In the genomic region with DNA sequence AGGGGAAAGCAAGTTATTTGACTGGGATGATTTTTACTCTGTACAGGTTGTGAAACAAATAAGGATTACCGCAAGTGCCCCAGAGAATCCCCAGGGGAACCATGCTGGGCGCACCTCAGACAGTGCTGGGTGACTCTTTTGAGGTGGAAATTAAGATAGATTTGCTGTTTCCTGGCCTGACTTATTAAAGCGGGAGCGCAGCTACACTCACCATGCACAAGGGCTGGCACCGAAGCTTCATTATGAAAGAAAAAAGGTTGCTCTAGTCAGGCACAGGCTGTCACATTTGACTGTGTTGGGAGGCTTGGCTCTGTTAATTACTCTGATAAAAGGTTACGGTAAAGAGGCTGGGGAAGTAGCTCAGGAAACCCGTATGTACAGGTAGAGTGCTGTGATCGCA, we compare ENCODE assay signal across 22 mouse cellular contexts.
DNase-seq lines count a peak whose midpoint lies in the region; ATAC-seq and TF ChIP-seq lines count a peak whose summit lies in the region.
"Had no signal": no experiment of that assay in that cellular context is flagged by ENCODE, and none has a peak within 500 bp of the region (broad histone marks: within the 10 kb centered on the region; RNA-seq: fewer than 3 reads in every experiment).

No protein-coding gene starts in this region.

- in situ Hi-C loops in CH12.LX (cut with MboI; ENCODE audit: low pct_ligation_motif_present, low pct_unique_long_range_greater_than_20kb, low sequenced_read_pairs): no loop called here

- WGBS in forebrain, embryonic 15.5 days: 24% methylated on average over 8 of the region's 8 CpGs
- WGBS in forebrain, postnatal 0 days: 24% methylated on average over 8 of the region's 8 CpGs

- H3K79me2 ChIP-seq in CH12.LX (replicated peaks; ENCODE audit: control insufficient read depth, extremely low read depth, insufficient read depth, poor library complexity, severe bottlenecking): no peaks in the 10 kb centered on the region

- no peak for TF ChIP-seq POLR2A in CH12.LX (IDR thresholded peaks at IDR 0.05; ENCODE audit: low read depth, low read length)

- 0 out of 2 replicates have a peak, but pooled peaks have one; percentile 41 for ATAC-seq in forebrain, embryonic 15.5 days (replicated peaks)
- ATAC-seq in forebrain, postnatal 0 days: no peak
- ATAC-seq: CD4-positive, CD25-positive, alpha-beta regulatory T cell, adult 4 months; intestine, embryonic 15.5 days; Patski had no signal

- H3K9ac ChIP-seq in forebrain, embryonic 15.5 days (replicated peaks): no peak overlapping the region
- no peak overlapping the region for H3K9ac ChIP-seq in forebrain, postnatal 0 days
- H3K9ac ChIP-seq in CH12.LX (ENCODE audit: insufficient read depth, low read depth): no peak overlapping the region
- H3K9ac ChIP-seq: heart, embryonic 13.5 days; hindbrain, embryonic 14.5 days; intestine, embryonic 15.5 days had no signal

- no peak overlapping the region for H3K4me2 ChIP-seq in forebrain, embryonic 15.5 days (replicated peaks)
- no peak overlapping the region for H3K4me2 ChIP-seq in forebrain, postnatal 0 days (ENCODE audit: low read depth)
- H3K4me2 ChIP-seq in CH12.LX (ENCODE audit: insufficient read depth, low read depth, poor library complexity, severe bottlenecking): no peak overlapping the region
- H3K4me2 ChIP-seq: heart, embryonic 13.5 days; hindbrain, embryonic 14.5 days; intestine, embryonic 15.5 days had no signal

- no peaks in the 10 kb centered on the region for H3K36me3 ChIP-seq in forebrain, embryonic 15.5 days
- no peaks in the 10 kb centered on the region for H3K36me3 ChIP-seq in forebrain, postnatal 0 days (ENCODE audit: insufficient read depth)
- no peaks in the 10 kb centered on the region for H3K36me3 ChIP-seq in CH12.LX (replicated peaks in 1 of 2; ENCODE audit: control insufficient read depth in 1 of 2, insufficient read depth in 1 of 2, low read length in 1 of 2)
- H3K36me3 ChIP-seq: embryonic facial prominence, embryonic 10.5 days; heart, embryonic 13.5 days; intestine, embryonic 15.5 days had no signal

- H3K4me3 ChIP-seq in forebrain, embryonic 15.5 days: no peak overlapping the region
- H3K4me3 ChIP-seq in forebrain, postnatal 0 days (ENCODE audit: low read depth, low read length): no peak overlapping the region
- no peak overlapping the region for H3K4me3 ChIP-seq in CH12.LX (replicated peaks in 1 of 3; ENCODE audit: low read depth in 2 of 3, low read length in 2 of 3, poor library complexity in 1 of 3)
- H3K4me3 ChIP-seq: embryonic facial prominence, embryonic 10.5 days; heart, embryonic 13.5 days; intestine, embryonic 15.5 days had no signal

- TF ChIP-seq CTCF in forebrain, postnatal 0 days (IDR thresholded peaks at IDR 0.05; ENCODE audit: low read depth): no peak
- TF ChIP-seq CTCF in CH12.LX (conservative IDR thresholded peaks at IDR 0.05 in 1 of 2, IDR thresholded peaks at IDR 0.05 in 1 of 2; ENCODE audit: low read depth in 2 of 2, low read length in 2 of 2): no peak

- no peaks in the 10 kb centered on the region for H3K9me3 ChIP-seq in forebrain, embryonic 15.5 days
- H3K9me3 ChIP-seq in forebrain, postnatal 0 days (ENCODE audit: low read length): no peaks in the 10 kb centered on the region
- H3K9me3 ChIP-seq in CH12.LX (replicated peaks; ENCODE audit: low read length): no peaks in the 10 kb centered on the region
- H3K9me3 ChIP-seq: embryonic facial prominence, embryonic 10.5 days; heart, embryonic 13.5 days; intestine, embryonic 15.5 days had no signal

- no peak overlapping the region for H3K27ac ChIP-seq in forebrain, embryonic 15.5 days (replicated peaks)
- H3K27ac ChIP-seq in forebrain, postnatal 0 days (ENCODE audit: low read depth, low read length): no peak overlapping the region
- H3K27ac ChIP-seq in CH12.LX (ENCODE audit: insufficient read depth, low read depth): no peak overlapping the region
- H3K27ac ChIP-seq: embryonic facial prominence, embryonic 10.5 days; heart, embryonic 13.5 days; hindbrain, embryonic 14.5 days; intestine, embryonic 15.5 days had no signal

- no peak for TF ChIP-seq EP300 in CH12.LX (IDR thresholded peaks at IDR 0.05; ENCODE audit: low read length)

- peak; percentile 11 for DNase-seq in adrenal gland, postnatal 14 days
- no peak for DNase-seq in adrenal gland, adult 8-10 months
- no peak for DNase-seq in forebrain, postnatal 0 days
- DNase-seq in CH12.LX (ENCODE audit: extremely low read depth): peak; percentile 8
- DNase-seq in brain, adult 2 months (ENCODE audit: low read depth, low spot score): peak; percentile 41
- no peak for DNase-seq in c-Kit-positive CD71-positive TER-119-positive erythroid progenitor cells, embryonic 14.5 days (ENCODE audit: low spot score)
- DNase-seq: adrenal gland, postnatal 10 days; B cell, adult 2 months; cerebellum, adult 11 months; cerebellum, adult 8-10 months; cerebellum, postnatal 14 days; gastrocnemius, postnatal 36 days; heart, adult 11 months; heart, postnatal 4 days; kidney, adult 2 months had no signal

- dilution Hi-C loops in CH12.LX (cut with MboI; ENCODE audit: extremely low pct_ligation_motif_present, extremely low pct_unique_long_range_greater_than_20kb, low sequenced_read_pairs): no loop called here

- H3K27me3 ChIP-seq in forebrain, embryonic 15.5 days: no peaks in the 10 kb centered on the region
- H3K27me3 ChIP-seq in forebrain, postnatal 0 days (ENCODE audit: insufficient read depth, low read length): no peaks in the 10 kb centered on the region
- H3K27me3 ChIP-seq in CH12.LX (replicated peaks): no peaks in the 10 kb centered on the region
- H3K27me3 ChIP-seq: heart, embryonic 13.5 days; intestine, embryonic 15.5 days; Patski had no signal

- peaks cover 6% of the 10 kb centered on the region; the same call in 1 of the 2 replicates for H3K4me1 ChIP-seq in forebrain, embryonic 15.5 days
- H3K4me1 ChIP-seq in forebrain, postnatal 0 days (ENCODE audit: insufficient read depth): 0 out of 2 replicates have a peak, but pooled peaks cover 6% of the 10 kb centered on the region
- peaks cover 0 to 12% of the 10 kb centered on the region in 2 experiments; a peak in 2 of 4 replicates for H3K4me1 ChIP-seq in CH12.LX (ENCODE audit: control insufficient read depth in 1 of 2, insufficient read depth in 2 of 2)
- H3K4me1 ChIP-seq: intestine, embryonic 15.5 days had no signal

- TF ChIP-seq RAD21 in CH12.LX (IDR thresholded peaks at IDR 0.05; ENCODE audit: low read depth, low read length): no peak

TF ChIP-seq in CH12.LX, 34 proteins besides CTCF, POLR2A, EP300 and RAD21:
- TF ChIP-seq GABPA (IDR thresholded peaks at IDR 0.05; ENCODE audit: insufficient replicate concordance, low read depth, low read length) (no peak), E2F4 (IDR thresholded peaks at IDR 0.05; ENCODE audit: insufficient replicate concordance, low read depth, low read length) (no peak), HCFC1 (IDR thresholded peaks at IDR 0.05; ENCODE audit: low read depth, low read length) (no peak), ZMIZ1 (IDR thresholded peaks at IDR 0.05; ENCODE audit: low read depth, low read length) (no peak), TCF12 (IDR thresholded peaks at IDR 0.05; ENCODE audit: low read depth, low read length) (no peak), USF2 (conservative IDR thresholded peaks at IDR 0.05; ENCODE audit: low read depth, low read length) (no peak), ZNF384 (IDR thresholded peaks at IDR 0.05; ENCODE audit: low read depth, low read length) (no peak), MEF2A (IDR thresholded peaks at IDR 0.05; ENCODE audit: borderline replicate concordance, low read depth, low read length) (no peak), ETS1 (conservative IDR thresholded peaks at IDR 0.05; ENCODE audit: low read depth, low read length) (no peak), NELFE (IDR thresholded peaks at IDR 0.05; ENCODE audit: low read depth, low read length) (no peak), UBTF (IDR thresholded peaks at IDR 0.05; ENCODE audit: low read depth, low read length) (no peak), RCOR1 (conservative IDR thresholded peaks at IDR 0.05; ENCODE audit: low read depth, low read length) (no peak), PAX5 (IDR thresholded peaks at IDR 0.05; ENCODE audit: low read length) (no peak), CHD2 (IDR thresholded peaks at IDR 0.05; ENCODE audit: low read length) (no peak), SIN3A (IDR thresholded peaks at IDR 0.05; ENCODE audit: low read length) (no peak)
TF ChIP-seq in CH12.LX: peak in this region for 0.

Comparison
In these comparisons a context has a peak if more than half of its experiments do, and no peak if none do; other contexts are left out.
1. DNase-seq: peak in adrenal gland, postnatal 14 days (single experiment), CH12.LX (single experiment) and brain, adult 2 months (single experiment); none in adrenal gland, adult 8-10 months (single experiment), forebrain, postnatal 0 days (single experiment) and c-Kit-positive CD71-positive TER-119-positive erythroid progenitor cells, embryonic 14.5 days (single experiment).